Mouse (Mus musculus) cerebellum, adult 2 months (tissue): ENCODE data around the gene Ccdc57.

Source experiments
- CTCF ChIP-seq: fragments of 200-500 bp; IDR thresholded peaks from 2 replicates; pipeline ENCODE4 v1.5.1; 2011; ENCODE audit warnings: low read depth, mild to moderate bottlenecking, control low read depth, low read length, moderate library complexity, borderline replicate concordance; ENCODE audit not compliant: insufficient read depth
- POLR2A ChIP-seq: fragments of 200-500 bp; IDR thresholded peaks from 2 replicates; pipeline ENCODE4 v1.6.1; 2011; ENCODE audit warnings: low read length, control low read depth, borderline replicate concordance; ENCODE audit not compliant: insufficient read depth

DNA sequence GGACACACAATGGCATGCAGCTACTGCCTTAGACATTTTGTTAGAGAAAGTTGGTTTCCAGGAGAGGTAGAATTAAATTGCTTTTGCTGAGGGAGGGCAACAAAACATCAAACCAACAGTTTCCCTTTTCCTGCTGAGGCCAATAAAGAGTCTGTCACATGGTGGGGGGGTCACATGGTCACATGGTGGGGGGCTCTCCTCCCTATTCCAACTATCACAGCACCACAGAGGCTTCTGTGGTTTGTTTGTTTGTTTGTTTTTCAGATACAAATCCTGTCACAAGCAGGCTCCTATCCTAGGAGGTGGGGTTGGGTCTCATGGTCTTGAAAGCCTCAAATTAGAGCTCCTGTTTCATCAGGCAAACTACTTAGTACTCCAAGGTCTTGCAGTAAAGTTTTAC is 49.8 kb upstream of the Ccdc57 start:
- no peak for TF ChIP-seq CTCF
- TF ChIP-seq POLR2A: no peak
